Mouse (Mus musculus) monocyte, adult 2 months (primary cell): ENCODE data around the gene Ranbp3.

ENCODE experiments used
- DNase-seq, 2 experiments: peaks; one replicate each; pipeline ENCODE4 v3.0.0; 2022; ENCODE audit warnings: low spot score in 2 of 2, low read depth in 1 of 2

Gene Ranbp3

GRCm38 (mm10) chr17:56723419-56724161, 50.5 kb downstream of the Ranbp3 start:
- no peak for DNase-seq

GRCm38 (mm10) chr17:56727029-56727649, 54.0 kb downstream of the Ranbp3 start:
- no peak for DNase-seq

GRCm38 (mm10) chr17:56727659-56728058, 54.6 kb downstream of the Ranbp3 start:
- DNase-seq = no peak

GRCm38 (mm10) chr17:56728117-56728516, 55.0 kb downstream of the Ranbp3 start:
- DNase-seq = no peak

GRCm38 (mm10) chr17:56729151-56729550, 56.1 kb downstream of the Ranbp3 start:
- DNase-seq = no peak

- no peak for DNase-seq
Observed at GRCm38 (mm10) chr17:56729656-56730055, 56.6 kb downstream of the Ranbp3 start.

- no peak for DNase-seq
Observed at GRCm38 (mm10) chr17:56736534-56736933, 63.4 kb downstream of the Ranbp3 start.

- no peak for DNase-seq
Observed at GRCm38 (mm10) chr17:56738221-56738620, 65.1 kb downstream of the Ranbp3 start.

- no peak for DNase-seq
Observed at GRCm38 (mm10) chr17:56740118-56740787, 67.2 kb downstream of the Ranbp3 start.

- DNase-seq = no peak
Observed at GRCm38 (mm10) chr17:56740788-56741160, 67.7 kb downstream of the Ranbp3 start.

GRCm38 (mm10) chr17:56744173-56744572, 71.1 kb downstream of the Ranbp3 start:
- DNase-seq = no peak

GRCm38 (mm10) chr17:56751404-56752072, 78.4 kb downstream of the Ranbp3 start:
- no peak for DNase-seq

- DNase-seq = no peak
Observed at GRCm38 (mm10) chr17:56753452-56753851, 80.4 kb downstream of the Ranbp3 start.

- DNase-seq = no peak
Observed at GRCm38 (mm10) chr17:56754271-56755185, 81.4 kb downstream of the Ranbp3 start.

- DNase-seq = no peak
Observed at GRCm38 (mm10) chr17:56756703-56757399, 83.8 kb downstream of the Ranbp3 start.

GRCm38 (mm10) chr17:56757416-56758123, 84.5 kb downstream of the Ranbp3 start, which contains the start of gene Nrtn:
Nrtn (minus strand) TSS chr17:56757530.
- no peak for DNase-seq

GRCm38 (mm10) chr17:56758132-56758531, 85.0 kb downstream of the Ranbp3 start:
- peak in 1 of 2 experiments; percentile 37 for DNase-seq

GRCm38 (mm10) chr17:56759261-56759660, 86.2 kb downstream of the Ranbp3 start:
- no peak for DNase-seq

- no peak for DNase-seq
Observed at GRCm38 (mm10) chr17:56761077-56761476, 88.0 kb downstream of the Ranbp3 start.
